In genomic region chr8:85083108-85083813, GRCm38 (mm10) we compare ENCODE assay signal across 8 mouse cellular contexts. TPM values are rescaled to one million over a fixed set of nuclear protein-coding genes. Genes with fewer than 3 reads are reported as not detected.
A peak's percentile ranks its signal among the peaks of the same experiment; 100 is the strongest.
DNase-seq lines count a peak whose midpoint lies in the region; ATAC-seq and TF ChIP-seq lines count a peak whose summit lies in the region.

Gene Man2b1 (plus strand): TSS chr8:85083270.

- intact Hi-C loops in gastrocnemius, adult 2 months (cut with DNase I), result no loop called here

- peaks cover 15% of the 10 kb centered on the region for H3K4me1 ChIP-seq in hindbrain, postnatal 0 days (ENCODE audit: insufficient read depth, low read length)
- peaks cover 69% of the 10 kb centered on the region for H3K4me1 ChIP-seq in megakaryocyte, embryonic 14.5 days

- no peaks in the 10 kb centered on the region for H3K27me3 ChIP-seq in hindbrain, postnatal 0 days (ENCODE audit: insufficient read depth, low read length)
- H3K27me3 ChIP-seq in megakaryocyte, embryonic 14.5 days (replicated peaks), result no peaks in the 10 kb centered on the region

- H3K4me2 ChIP-seq in hindbrain, postnatal 0 days (ENCODE audit: low read depth, low read length), result peak within 1 kb of the TSS; percentile 93

- H3K36me3 ChIP-seq in hindbrain, postnatal 0 days (ENCODE audit: insufficient read depth, low read length), result 0 out of 2 replicates have a peak, but pooled peaks cover 6% of the 10 kb centered on the region
- H3K36me3 ChIP-seq in megakaryocyte, embryonic 14.5 days (replicated peaks; ENCODE audit: low read length), result peaks cover 45% of the 10 kb centered on the region

- 0% methylated on average over 30 of the region's 30 CpGs for WGBS in hindbrain, postnatal 0 days

- peak within 1 kb of the TSS; percentile 61 for H3K9ac ChIP-seq in hindbrain, postnatal 0 days (replicated peaks; ENCODE audit: low read length)

- peak within 1 kb of the TSS; percentile 89 for H3K27ac ChIP-seq in gastrocnemius, adult 2 months
- peak within 1 kb of the TSS; percentile 56; the same call in 1 of the 2 replicates for H3K27ac ChIP-seq in hindbrain, postnatal 0 days

- peak within 1 kb of the TSS; percentile 89 for H3K4me3 ChIP-seq in gastrocnemius, adult 2 months
- peak within 1 kb of the TSS; percentile 64 for H3K4me3 ChIP-seq in hindbrain, postnatal 0 days (ENCODE audit: low read length)
- peak within 1 kb of the TSS; percentile 94 for H3K4me3 ChIP-seq in megakaryocyte, embryonic 14.5 days (replicated peaks)

- peak; percentile 88 for ATAC-seq in hindbrain, postnatal 0 days

- H3K9me3 ChIP-seq in hindbrain, postnatal 0 days (ENCODE audit: low read length), result no peaks in the 10 kb centered on the region
- no peaks in the 10 kb centered on the region for H3K9me3 ChIP-seq in megakaryocyte, embryonic 14.5 days

- DNase-seq in WW6 (ENCODE audit: low read depth, low spot score), result peak; percentile 82
- peak; percentile 60 to 69 for DNase-seq in cerebellum, postnatal 4 days (ENCODE audit: low spot score in 2 of 2)
- DNase-seq in gastrocnemius, adult 2 months, result peak; percentile 93
- peak; percentile 89 for DNase-seq in hindbrain, postnatal 0 days (ENCODE audit: low spot score)
- DNase-seq in left cerebral cortex, adult 8-10 months (ENCODE audit: low spot score in 2 of 2), result peak; percentile 63 to 89
- peak; percentile 94 for DNase-seq in right cerebral cortex, postnatal 10 days (ENCODE audit: low spot score in 2 of 2)
- peak; percentile 80 for DNase-seq in urinary bladder, postnatal 25 days (ENCODE audit: low spot score)

- TF ChIP-seq CTCF in gastrocnemius, adult 2 months (IDR thresholded peaks at IDR 0.05), result peak; percentile 29
- TF ChIP-seq CTCF in hindbrain, postnatal 0 days (IDR thresholded peaks at IDR 0.05; ENCODE audit: low read depth), result peak; percentile 66

RNA-seq across cellular contexts. Expression of gene Man2b1, which starts in this region (rescaled TPM):
- total RNA-seq in gastrocnemius, adult 2 months (2021), result 10 to 100 TPM in 1 of 2 experiments, 1 to 10 TPM in 1; 8.1 to 10.3 TPM
- 32.9 and 34.3 TPM in 2 replicates for total RNA-seq in hindbrain, postnatal 0 days (2014; rRNA removed)
- polyA plus RNA-seq in hindbrain, postnatal 0 days (2015; fragmentation: Nextera tagmentation; extraction: Ambion mirVana), result 22.5 TPM in 2 replicates
- total RNA-seq in left cerebral cortex, adult 8-10 months (2022), result 10 to 100 TPM; 33.3 to 74.2 (median 49.2) TPM
- 3.8 and 26.4 TPM in 2 replicates for polyA plus RNA-seq in megakaryocyte, embryonic 14.5 days (2012; ENCODE audit: insufficient read depth, low replicate concordance)

Comparison
In these comparisons a context has a peak if more than half of its experiments do, and no peak if none do; other contexts are left out.
1. Peak in every context shown above with its lines: DNase-seq, ATAC-seq, H3K4me3 ChIP-seq and H3K27ac ChIP-seq.